Mouse (Mus musculus): ENCODE data around the gene Amph.

GRCm38 (mm10) chr13:18953575-18953974, 5.6 kb downstream of the Amph start:
- no peak for TF ChIP-seq CTCF (IDR thresholded peaks at IDR 0.05; ENCODE audit: extremely low read depth, insufficient read length, insufficient replicate concordance, low read depth, low read length)
- TF ChIP-seq POLR2A (IDR thresholded peaks at IDR 0.05; ENCODE audit: low read depth, low read length), result no peak
